Comparison of ENCODE assay signal across 25 mouse cellular contexts in genomic region chr3:127242234-127242810, GRCm38 (mm10).
DNase-seq lines count a peak whose midpoint lies in the region; ATAC-seq and TF ChIP-seq lines count a peak whose summit lies in the region.
"Had no signal": no experiment of that assay in that cellular context is flagged by ENCODE, and none has a peak within 500 bp of the region (broad histone marks: within the 10 kb centered on the region; RNA-seq: fewer than 3 reads in every experiment).

No protein-coding gene starts in this region.

- H3K36me3 ChIP-seq in hindbrain, embryonic 10.5 days: no peaks in the 10 kb centered on the region
- no peaks in the 10 kb centered on the region for H3K36me3 ChIP-seq in hindbrain, postnatal 0 days (ENCODE audit: insufficient read depth, low read length)
- H3K36me3 ChIP-seq in kidney, embryonic 15.5 days: no peaks in the 10 kb centered on the region
- no peaks in the 10 kb centered on the region for H3K36me3 ChIP-seq in liver, embryonic 11.5 days (ENCODE audit: control insufficient read depth, insufficient read depth, low read length)
- H3K36me3 ChIP-seq: embryonic facial prominence, embryonic 10.5 days; embryonic facial prominence, embryonic 13.5 days; forebrain, embryonic 12.5 days; forebrain, embryonic 15.5 days; heart, embryonic 12.5 days; heart, embryonic 15.5 days; hindbrain, embryonic 15.5 days had no signal

- no peak for ATAC-seq in hindbrain, postnatal 0 days
- peak; percentile 73 for ATAC-seq in kidney, embryonic 15.5 days (replicated peaks; ENCODE audit: low FRiP score)
- no peak for ATAC-seq in liver, embryonic 11.5 days (replicated peaks; ENCODE audit: low FRiP score)
- ATAC-seq: activated CD4-positive, CD25-positive, alpha-beta regulatory T cell, adult 4 months; forebrain, embryonic 15.5 days had no signal

- H3K4me2 ChIP-seq in hindbrain, postnatal 0 days (ENCODE audit: low read depth, low read length): no peak overlapping the region
- no peak overlapping the region for H3K4me2 ChIP-seq in kidney, embryonic 15.5 days
- H3K4me2 ChIP-seq in liver, embryonic 11.5 days: no peak overlapping the region
- H3K4me2 ChIP-seq: embryonic facial prominence, embryonic 13.5 days; forebrain, embryonic 12.5 days; forebrain, embryonic 15.5 days; heart, embryonic 12.5 days; heart, embryonic 15.5 days; hindbrain, embryonic 15.5 days had no signal

- no peak for DNase-seq in hindbrain, embryonic 10.5 days (ENCODE audit: low spot score)
- no peak for DNase-seq in hindbrain, postnatal 0 days (ENCODE audit: low spot score)
- no peak for DNase-seq in kidney, adult 9 months
- DNase-seq in liver, embryonic 11.5 days (ENCODE audit: low spot score): peak; percentile 26
- no peak for DNase-seq in liver
- DNase-seq: adrenal gland, adult 8-10 months; adrenal gland, postnatal 25 days; cerebellum, adult 11-12 months; cerebellum, adult 8-10 months; cerebellum, postnatal 36 days; embryo, embryonic 11 days; gastrocnemius, postnatal 25 days; heart, adult 18-20 months; heart, postnatal 10 days; heart, postnatal 36 days had no signal

- 85% methylated on average over 11 of the region's 11 CpGs for WGBS in hindbrain, embryonic 10.5 days
- 82% methylated on average over 11 of the region's 11 CpGs for WGBS in hindbrain, postnatal 0 days
- 48% methylated on average over 11 of the region's 11 CpGs for WGBS in kidney, embryonic 15.5 days
- 83% methylated on average over 11 of the region's 11 CpGs for WGBS in liver, embryonic 11.5 days

- no peak overlapping the region for H3K4me3 ChIP-seq in hindbrain, embryonic 10.5 days
- no peak overlapping the region for H3K4me3 ChIP-seq in hindbrain, postnatal 0 days (ENCODE audit: low read length)
- H3K4me3 ChIP-seq in kidney, embryonic 15.5 days (replicated peaks): no peak overlapping the region
- H3K4me3 ChIP-seq in liver, embryonic 11.5 days (ENCODE audit: low read depth, low read length): no peak overlapping the region
- H3K4me3 ChIP-seq: embryonic facial prominence, embryonic 10.5 days; embryonic facial prominence, embryonic 13.5 days; erythroblast, embryonic 14.5 days; forebrain, embryonic 12.5 days; forebrain, embryonic 15.5 days; heart, embryonic 12.5 days; heart, embryonic 15.5 days; hindbrain, embryonic 15.5 days had no signal

- H3K27me3 ChIP-seq in hindbrain, embryonic 10.5 days (ENCODE audit: insufficient read depth, poor library complexity, severe bottlenecking): no peaks in the 10 kb centered on the region
- H3K27me3 ChIP-seq in hindbrain, postnatal 0 days (ENCODE audit: insufficient read depth, low read length): no peaks in the 10 kb centered on the region
- no peaks in the 10 kb centered on the region for H3K27me3 ChIP-seq in kidney, embryonic 15.5 days
- H3K27me3 ChIP-seq in liver, embryonic 11.5 days (replicated peaks; ENCODE audit: control insufficient read depth, insufficient read depth, low read length): no peaks in the 10 kb centered on the region
- H3K27me3 ChIP-seq: embryonic facial prominence, embryonic 13.5 days; forebrain, embryonic 12.5 days; forebrain, embryonic 15.5 days; heart, embryonic 12.5 days; heart, embryonic 15.5 days; hindbrain, embryonic 15.5 days had no signal

- H3K9me3 ChIP-seq in hindbrain, embryonic 10.5 days: no peaks in the 10 kb centered on the region
- H3K9me3 ChIP-seq in hindbrain, postnatal 0 days (ENCODE audit: low read length): no peaks in the 10 kb centered on the region
- H3K9me3 ChIP-seq in kidney, embryonic 15.5 days (replicated peaks): no peaks in the 10 kb centered on the region
- no peaks in the 10 kb centered on the region for H3K9me3 ChIP-seq in liver, embryonic 11.5 days (ENCODE audit: control insufficient read depth, low read length)
- H3K9me3 ChIP-seq: embryonic facial prominence, embryonic 10.5 days; embryonic facial prominence, embryonic 13.5 days; forebrain, embryonic 12.5 days; forebrain, embryonic 15.5 days; heart, embryonic 12.5 days; heart, embryonic 15.5 days; hindbrain, embryonic 15.5 days had no signal

- peaks cover 27% of the 10 kb centered on the region for H3K4me1 ChIP-seq in hindbrain, embryonic 10.5 days (replicated peaks)
- H3K4me1 ChIP-seq in hindbrain, postnatal 0 days (ENCODE audit: insufficient read depth, low read length): no peaks in the 10 kb centered on the region
- 0 out of 2 replicates have a peak, but pooled peaks cover 1% of the 10 kb centered on the region for H3K4me1 ChIP-seq in kidney, embryonic 15.5 days
- no peaks in the 10 kb centered on the region for H3K4me1 ChIP-seq in liver, embryonic 11.5 days (replicated peaks; ENCODE audit: control insufficient read depth, insufficient read depth, low read length)
- H3K4me1 ChIP-seq: embryonic facial prominence, embryonic 13.5 days; forebrain, embryonic 15.5 days; heart, embryonic 15.5 days had no signal

- H3K9ac ChIP-seq in hindbrain, postnatal 0 days (replicated peaks; ENCODE audit: low read length): no peak overlapping the region
- no peak overlapping the region for H3K9ac ChIP-seq in kidney, embryonic 15.5 days
- H3K9ac ChIP-seq in liver, embryonic 11.5 days (ENCODE audit: low read depth, low read length): no peak overlapping the region
- H3K9ac ChIP-seq: embryonic facial prominence, embryonic 13.5 days; forebrain, embryonic 12.5 days; forebrain, embryonic 15.5 days; heart, embryonic 12.5 days; heart, embryonic 15.5 days; hindbrain, embryonic 15.5 days had no signal

- TF ChIP-seq CTCF in hindbrain, postnatal 0 days (IDR thresholded peaks at IDR 0.05; ENCODE audit: low read depth): no peak

- 0 out of 2 replicates have a peak overlapping the region, but pooled peaks have one; percentile 29 for H3K27ac ChIP-seq in hindbrain, embryonic 10.5 days
- H3K27ac ChIP-seq in hindbrain, postnatal 0 days: no peak overlapping the region
- H3K27ac ChIP-seq in kidney, embryonic 15.5 days: no peak overlapping the region
- no peak overlapping the region for H3K27ac ChIP-seq in liver, embryonic 11.5 days (ENCODE audit: low read depth, low read length)
- H3K27ac ChIP-seq: embryonic facial prominence, embryonic 10.5 days; embryonic facial prominence, embryonic 13.5 days; forebrain, embryonic 12.5 days; forebrain, embryonic 15.5 days; heart, embryonic 15.5 days; hindbrain, embryonic 15.5 days had no signal
